ENCODE assay signal across 8 mouse cellular contexts in genomic region chr9:114727315-114727714, GRCm38 (mm10). TPM values are rescaled to one million over a fixed set of nuclear protein-coding genes. Genes with fewer than 3 reads are reported as not detected.
DNase-seq lines count a peak whose midpoint lies in the region; ATAC-seq and TF ChIP-seq lines count a peak whose summit lies in the region.
"Had no signal": no experiment of that assay in that cellular context is flagged by ENCODE, and none has a peak within 500 bp of the region (broad histone marks: within the 10 kb centered on the region; RNA-seq: fewer than 3 reads in every experiment).

No protein-coding gene starts in this region.

- no peak overlapping the region for H3K27ac ChIP-seq in layer of hippocampus, adult 2 months

- H3K9me3 ChIP-seq in G1E (replicated peaks), result no peaks in the 10 kb centered on the region
- H3K9me3 ChIP-seq: megakaryocyte, embryonic 14.5 days had no signal

- TF ChIP-seq CTCF in layer of hippocampus, adult 2 months (conservative IDR thresholded peaks at IDR 0.05), result peak; percentile 82
- TF ChIP-seq CTCF in G1E (IDR thresholded peaks at IDR 0.05; ENCODE audit: low read depth, low read length), result peak; percentile 68
- peak; percentile 73; the same call in 1 of the 2 replicates for TF ChIP-seq CTCF in brain, embryonic 14.5 days (IDR thresholded peaks at IDR 0.05; ENCODE audit: borderline replicate concordance, extremely low read depth, insufficient read depth, insufficient read length)

- no peak for ATAC-seq in G1E (ENCODE audit: extremely low read depth, insufficient number of reproducible peaks, low FRiP score, poor library complexity, severe bottlenecking)
- peak; percentile 23; the same call in 1 of the 2 replicates for ATAC-seq in neutrophil, adult 5-6 weeks (ENCODE audit: extremely low read depth, insufficient number of reproducible peaks, low FRiP score, poor library complexity, severe bottlenecking)

- DNase-seq in layer of hippocampus, adult 2 months (ENCODE audit: low spot score in 2 of 2), result peak in 1 of 2 experiments; percentile 46
- no peak for DNase-seq in layer of hippocampus, adult 11-12 months (ENCODE audit: low spot score)
- DNase-seq in G1E (ENCODE audit: low spot score), result peak; percentile 48
- DNase-seq in brain, embryonic 14.5 days (ENCODE audit: low read depth), result peak; percentile 65
- peak; percentile 68 for DNase-seq in heart, postnatal 4 days
- no peak for DNase-seq in neural tube, embryonic 10.5 days (ENCODE audit: extremely low spot score, low spot score)

- no peaks in the 10 kb centered on the region for H3K27me3 ChIP-seq in G1E (ENCODE audit: insufficient read depth, low read length)
- H3K27me3 ChIP-seq: megakaryocyte, embryonic 14.5 days had no signal

- H3K4me1 ChIP-seq in G1E (ENCODE audit: insufficient read depth, low read depth, low read length), result peaks cover 24% of the 10 kb centered on the region

- H3K4me3 ChIP-seq in layer of hippocampus, adult 2 months, result no peak overlapping the region
- no peak overlapping the region for H3K4me3 ChIP-seq in G1E (ENCODE audit: low read depth, low read length)
- H3K4me3 ChIP-seq: megakaryocyte, embryonic 14.5 days had no signal

- no peak for TF ChIP-seq POLR2A in brain, embryonic 14.5 days (IDR thresholded peaks at IDR 0.05; ENCODE audit: borderline replicate concordance, extremely low read depth, insufficient read depth, insufficient read length, poor library complexity, severe bottlenecking)

- H3K36me3 ChIP-seq in G1E (replicated peaks), result peaks cover 39% of the 10 kb centered on the region

RNA-seq across cellular contexts. Expression of gene Cmtm6, which starts 3.6 kb away (rescaled TPM):
- total RNA-seq in layer of hippocampus, adult 2 months (2021), result 10 to 100 TPM; 19.2 to 25.6 TPM
- 20.9 and 23.9 TPM in 2 replicates for total RNA-seq in G1E (2014; fragmentation: Nextera tagmentation)
- 41.4 and 42.5 TPM in 2 replicates for total RNA-seq in G1E (2017)
- 7.5 and 8.7 TPM in 2 replicates for polyA plus RNA-seq in G1E (2012)
- polyA plus RNA-seq in brain, embryonic 14.5 days (2012; rRNA removed), result 14.0 and 14.2 TPM in 2 replicates
- 10 to 100 TPM; 32.5 to 33.6 TPM for total RNA-seq in heart, postnatal 4 days (2021)
- 301 and 316 TPM in 2 replicates for total RNA-seq in neutrophil, adult 5-6 weeks (2017)

RNA-seq across cellular contexts. Expression of gene Dync1li1, which starts 38.7 kb away (rescaled TPM):
- 10 to 100 TPM; 96.5 to 97.1 TPM for total RNA-seq in layer of hippocampus, adult 2 months (2021)
- 30.0 and 34.8 TPM in 2 replicates for total RNA-seq in G1E (2014; fragmentation: Nextera tagmentation)
- total RNA-seq in G1E (2017), result 52.6 and 57.2 TPM in 2 replicates
- polyA plus RNA-seq in G1E (2012), result 19.6 and 21.2 TPM in 2 replicates
- polyA plus RNA-seq in brain, embryonic 14.5 days (2012; rRNA removed), result 61.5 and 87.4 TPM in 2 replicates
- total RNA-seq in heart, postnatal 4 days (2021), result 10 to 100 TPM; 77.0 to 77.2 TPM
- total RNA-seq in neutrophil, adult 5-6 weeks (2017), result 68.3 and 74.4 TPM in 2 replicates

RNA-seq across cellular contexts. Expression of gene Cmtm7, which starts 54.3 kb away (rescaled TPM):
- 1 to 10 TPM; 4.3 to 4.8 TPM for total RNA-seq in layer of hippocampus, adult 2 months (2021)
- total RNA-seq in G1E (2014; fragmentation: Nextera tagmentation), result 68.7 and 76.1 TPM in 2 replicates
- total RNA-seq in G1E (2017), result 233 and 329 TPM in 2 replicates
- 196 and 229 TPM in 2 replicates for polyA plus RNA-seq in G1E (2012)
- 17.5 and 22.9 TPM in 2 replicates for polyA plus RNA-seq in brain, embryonic 14.5 days (2012; rRNA removed)
- total RNA-seq in heart, postnatal 4 days (2021), result 10 to 100 TPM; 44.0 to 47.2 TPM
- total RNA-seq in neutrophil, adult 5-6 weeks (2017), result 130 and 159 TPM in 2 replicates

Comparison
In these comparisons a context has a peak if more than half of its experiments do, and no peak if none do; other contexts are left out.
1. DNase-seq: peak in G1E (single experiment), brain, embryonic 14.5 days (single experiment) and heart, postnatal 4 days (single experiment); none in layer of hippocampus, adult 11-12 months (single experiment) and neural tube, embryonic 10.5 days (single experiment).
2. RNA of gene Cmtm7, which starts 54.3 kb away (total RNA-seq): 68.7 to 329 TPM in G1E, 130 to 159 TPM in neutrophil, adult 5-6 weeks and 44.0 to 47.2 TPM in heart, postnatal 4 days; 4.3 to 4.8 TPM in layer of hippocampus, adult 2 months; every median in the first group is over 4 times any median in the second.
3. Peak in every context shown above with its lines, with median percentiles within 50 percentile points of each other: CTCF ChIP-seq.